Mouse (Mus musculus) midbrain, embryonic 12.5 days (tissue): ENCODE measurements around the gene Myrfl. TPM values are rescaled to one million over a fixed set of nuclear protein-coding genes. Genes with fewer than 3 reads are reported as not detected.

Source experiments
- ATAC-seq: fragments of 200-750 bp; cut with Nextera tagmentation; 2 replicates; pipeline ENCODE4 v1.8.0; 2017; ENCODE audit warnings: low read depth, moderate TSS enrichment, moderate library complexity; ENCODE audit not compliant: low FRiP score
- H3K27ac ChIP-seq: fragments of 300-500 bp; sonication (generic); replicated peaks from 2 replicates; pipeline ENCODE4 v1.5.1; 2016; ENCODE audit warnings: mild to moderate bottlenecking
- H3K27me3 ChIP-seq: fragments of 300-500 bp; sonication (generic); 2 replicates; pipeline ENCODE4 v1.6.1; 2016; ENCODE audit warnings: mild to moderate bottlenecking
- H3K36me3 ChIP-seq: fragments of 300-500 bp; sonication (generic); 2 replicates; pipeline ENCODE4 v1.6.1; 2016
- H3K4me1 ChIP-seq: fragments of 300-500 bp; sonication (generic); 2 replicates; pipeline ENCODE4 v1.6.1; 2016
- H3K4me2 ChIP-seq: fragments of 300-500 bp; sonication (generic); replicated peaks from 2 replicates; pipeline ENCODE4 v1.6.1; 2016; ENCODE audit warnings: mild to moderate bottlenecking, moderate library complexity
- H3K4me3 ChIP-seq: fragments of 300-500 bp; sonication (generic); 2 replicates; pipeline ENCODE4 v1.5.1; 2016; ENCODE audit warnings: mild to moderate bottlenecking
- H3K9ac ChIP-seq: fragments of 300-500 bp; sonication (generic); replicated peaks from 2 replicates; pipeline ENCODE4 v1.6.1; 2016; ENCODE audit warnings: mild to moderate bottlenecking, moderate library complexity
- H3K9me3 ChIP-seq: fragments of 300-500 bp; sonication (generic); 2 replicates; pipeline ENCODE4 v1.6.1; 2016; ENCODE audit warnings: mild to moderate bottlenecking
- WGBS: fragments of 180-500 bp; shearing (Covaris S2); methylation state at CpG from one replicate; pipeline ENCODE4 v1.1.7; 2016; 5-methylcytosine and 5-hydroxymethylcytosine counted together
- polyA plus RNA-seq: library from polyadenylated mRNA; unstranded; fragments of >200 nt; fragmentation: Nextera tagmentation; extraction: Ambion mirVana; gene quantifications from 2 replicates; pipeline ENCODE4 v1.2.1, GENCODE M21; 2016

Myrfl gene
- polyA plus RNA-seq, 1 experiment from 2014 or later: 0.09 TPM

DNA sequence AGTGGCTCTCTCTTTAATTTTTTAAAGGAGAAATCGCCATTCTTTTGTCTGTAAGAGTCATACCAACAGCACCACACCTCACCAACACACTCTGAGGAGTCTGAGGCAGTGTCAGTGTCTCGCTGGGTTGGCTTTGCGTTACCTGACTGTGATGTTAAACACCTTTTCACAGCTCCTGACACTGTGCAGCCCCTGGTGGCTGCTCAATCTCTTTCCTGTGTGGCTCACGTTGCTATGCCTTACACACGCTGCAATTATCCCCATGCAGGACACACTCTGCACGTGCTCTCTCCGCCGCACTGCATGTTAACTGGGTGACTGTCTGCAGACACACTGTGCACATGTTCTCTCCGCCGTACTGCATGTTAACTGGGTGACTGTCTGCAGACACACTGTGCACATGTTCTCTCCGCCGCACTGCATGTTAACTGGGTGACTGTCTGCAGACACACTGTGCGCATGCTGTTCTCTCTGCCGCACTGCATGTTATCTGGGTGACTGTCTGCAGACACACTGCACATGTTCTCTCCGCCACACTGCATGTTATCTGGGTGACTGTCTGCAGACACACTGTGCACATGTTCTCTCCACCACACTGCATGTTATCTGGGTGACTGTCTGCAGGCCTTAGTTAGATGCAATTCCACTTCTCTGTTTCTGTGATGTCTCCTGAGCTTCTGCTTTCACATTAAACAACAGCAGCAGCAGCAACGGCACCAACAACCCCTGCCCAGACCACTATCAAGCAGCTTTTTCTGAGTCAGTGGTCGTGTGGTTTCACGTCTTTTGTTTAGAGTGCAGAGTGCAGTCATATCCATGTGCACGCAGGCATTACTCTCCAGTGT is 27.2 kb upstream of the Myrfl start:
- WGBS: 93% methylated on average over 19 of the region's 19 CpGs

DNA sequence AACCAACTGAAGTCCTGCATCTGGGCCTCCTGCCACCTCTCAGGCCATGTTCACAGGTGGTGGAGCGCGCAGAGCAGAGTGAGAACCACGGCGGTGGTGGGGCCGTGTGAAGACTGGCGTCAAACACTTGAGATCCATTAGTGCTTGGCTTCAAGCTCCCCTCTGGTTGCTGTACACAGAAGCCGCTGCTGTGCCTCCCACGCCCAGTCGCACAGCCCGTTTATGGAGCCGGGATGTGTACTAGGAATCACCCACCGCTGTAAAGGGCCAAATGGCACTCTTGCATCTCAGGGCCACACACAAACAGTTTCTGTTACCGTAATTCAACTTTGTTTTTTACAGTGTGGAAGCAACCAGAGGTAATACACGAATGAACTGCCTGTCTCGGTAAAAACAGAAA is 25.4 kb upstream of the Myrfl start:
- Histone ChIP-seq H3K4me1 (no peaks in the 10 kb centered on the region), H3K36me3 (peaks cover 53% of the 10 kb centered on the region), H3K4me3 (no peak overlapping the region), H3K4me2 (no peak overlapping the region), H3K9ac (no peak overlapping the region), H3K27ac (no peak overlapping the region), H3K27me3 (no peaks in the 10 kb centered on the region), H3K9me3 (no peaks in the 10 kb centered on the region)
- ATAC-seq: no peak
- WGBS: 94% methylated on average over 15 of the region's 15 CpGs

More for the DNA sequence above, 27.2 kb upstream of the Myrfl start:
- no peak overlapping the region for H3K4me3 ChIP-seq
- H3K4me1 ChIP-seq: no peaks in the 10 kb centered on the region
- H3K27me3 ChIP-seq: no peaks in the 10 kb centered on the region
- no peak overlapping the region for H3K9ac ChIP-seq
- no peak overlapping the region for H3K4me2 ChIP-seq
- no peak for ATAC-seq
- peaks cover 52% of the 10 kb centered on the region for H3K36me3 ChIP-seq
- no peak overlapping the region for H3K27ac ChIP-seq
- no peaks in the 10 kb centered on the region for H3K9me3 ChIP-seq

GRCm38 (mm10) chr10:116921416-116921815 is 24.7 kb upstream of the Myrfl start:
- no peak for ATAC-seq
- WGBS: 89% methylated on average over 15 of the region's 15 CpGs
- Histone ChIP-seq H3K9ac (no peak overlapping the region), H3K27me3 (no peaks in the 10 kb centered on the region), H3K36me3 (peaks cover 46% of the 10 kb centered on the region), H3K27ac (no peak overlapping the region), H3K9me3 (no peaks in the 10 kb centered on the region), H3K4me2 (no peak overlapping the region), H3K4me3 (no peak overlapping the region), H3K4me1 (no peaks in the 10 kb centered on the region)

GRCm38 (mm10) chr10:116920641-116921040 is 23.9 kb upstream of the Myrfl start:
- Histone ChIP-seq H3K27me3 (no peaks in the 10 kb centered on the region), H3K4me3 (no peak overlapping the region), H3K27ac (no peak overlapping the region), H3K4me1 (no peaks in the 10 kb centered on the region), H3K36me3 (peaks cover 40% of the 10 kb centered on the region), H3K9me3 (no peaks in the 10 kb centered on the region), H3K4me2 (no peak overlapping the region), H3K9ac (no peak overlapping the region)
- ATAC-seq: no peak
- 97% methylated on average over 8 of the region's 8 CpGs for WGBS

- Histone ChIP-seq H3K36me3 (peaks cover 36% of the 10 kb centered on the region), H3K4me2 (no peak overlapping the region), H3K4me3 (no peak overlapping the region), H3K27ac (no peak overlapping the region), H3K9me3 (no peaks in the 10 kb centered on the region), H3K4me1 (no peaks in the 10 kb centered on the region), H3K27me3 (no peaks in the 10 kb centered on the region), H3K9ac (no peak overlapping the region)
- 92% methylated on average over 25 of the region's 25 CpGs for WGBS
- no peak for ATAC-seq
Observed at GRCm38 (mm10) chr10:116919368-116920317, 22.9 kb upstream of the Myrfl start.

- no peak for ATAC-seq
- H3K4me2 ChIP-seq: no peak overlapping the region
- H3K36me3 ChIP-seq: peaks cover 34% of the 10 kb centered on the region
- no peaks in the 10 kb centered on the region for H3K9me3 ChIP-seq
- no peak overlapping the region for H3K9ac ChIP-seq
- no peaks in the 10 kb centered on the region for H3K4me1 ChIP-seq
- H3K27ac ChIP-seq: no peak overlapping the region
- 78% methylated on average over 8 of the region's 8 CpGs for WGBS
- no peak overlapping the region for H3K4me3 ChIP-seq
- no peaks in the 10 kb centered on the region for H3K27me3 ChIP-seq
Observed at GRCm38 (mm10) chr10:116916581-116916980, 19.9 kb upstream of the Myrfl start.

GRCm38 (mm10) chr10:116915286-116915685 is 18.6 kb upstream of the Myrfl start:
- Histone ChIP-seq H3K4me3 (no peak overlapping the region), H3K4me2 (no peak overlapping the region), H3K27me3 (no peaks in the 10 kb centered on the region), H3K9ac (no peak overlapping the region), H3K4me1 (no peaks in the 10 kb centered on the region), H3K9me3 (no peaks in the 10 kb centered on the region), H3K36me3 (peaks cover 43% of the 10 kb centered on the region), H3K27ac (no peak overlapping the region)
- 91% methylated on average over 8 of the region's 8 CpGs for WGBS
- no peak for ATAC-seq

DNA sequence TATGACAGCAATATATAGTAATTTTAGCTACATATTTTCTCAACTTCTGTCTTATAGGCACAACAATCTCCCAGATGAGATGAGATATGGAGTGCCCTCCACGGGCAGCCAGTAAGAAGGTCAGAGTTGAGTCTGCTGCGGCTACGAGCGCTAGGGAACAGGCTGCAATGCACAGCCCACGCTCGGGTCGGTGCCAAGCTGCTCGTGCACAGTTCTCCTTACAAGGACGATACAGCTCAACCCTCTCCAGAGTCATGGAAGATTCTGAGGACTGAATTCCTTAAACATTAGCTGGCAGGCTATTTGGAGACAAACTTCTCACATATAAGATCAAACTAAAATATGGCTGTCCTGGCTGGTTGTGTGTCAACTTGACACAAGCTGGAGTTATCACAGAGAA is 17.9 kb upstream of the Myrfl start:
- H3K27ac ChIP-seq: no peak overlapping the region
- H3K4me2 ChIP-seq: no peak overlapping the region
- no peak overlapping the region for H3K9ac ChIP-seq
- H3K4me3 ChIP-seq: no peak overlapping the region
- peaks cover 48% of the 10 kb centered on the region for H3K36me3 ChIP-seq
- H3K4me1 ChIP-seq: no peaks in the 10 kb centered on the region
- H3K27me3 ChIP-seq: no peaks in the 10 kb centered on the region
- no peak for ATAC-seq
- no peaks in the 10 kb centered on the region for H3K9me3 ChIP-seq
- 89% methylated on average over 9 of the region's 9 CpGs for whole genome bisulfite sequencing

DNA sequence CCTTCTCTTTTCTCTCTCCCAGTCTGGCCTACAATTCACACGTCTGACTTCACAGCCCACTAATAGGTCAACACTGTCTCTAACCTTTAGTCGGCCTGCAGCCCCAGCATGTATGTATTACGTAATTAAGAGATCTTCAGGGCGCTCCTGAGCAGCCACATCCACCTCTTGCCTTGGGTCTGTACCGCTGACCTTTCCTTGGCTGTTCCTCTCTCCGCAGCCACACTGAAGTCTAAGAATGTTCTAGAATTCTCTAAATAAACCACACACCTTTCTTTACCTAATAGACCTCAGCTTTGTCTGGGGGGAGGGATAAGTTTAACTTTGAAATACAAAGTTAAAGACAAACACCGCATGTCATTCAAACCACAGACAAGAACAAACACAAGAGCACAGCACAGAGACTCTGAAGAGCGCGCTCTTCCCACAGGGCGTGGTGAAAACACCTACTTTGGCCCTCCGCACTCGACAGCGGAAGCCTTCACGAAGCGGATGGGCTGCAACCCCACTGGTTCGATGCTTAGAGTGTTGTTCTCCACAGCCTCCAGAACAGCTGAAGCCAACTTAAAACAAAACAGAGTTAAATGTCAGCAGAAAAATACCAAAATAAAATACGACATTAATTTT is 17.0 kb upstream of the Myrfl start:
- H3K36me3 ChIP-seq: peaks cover 51% of the 10 kb centered on the region
- H3K27me3 ChIP-seq: no peaks in the 10 kb centered on the region
- 93% methylated on average over 17 of the region's 17 CpGs for WGBS

DNA sequence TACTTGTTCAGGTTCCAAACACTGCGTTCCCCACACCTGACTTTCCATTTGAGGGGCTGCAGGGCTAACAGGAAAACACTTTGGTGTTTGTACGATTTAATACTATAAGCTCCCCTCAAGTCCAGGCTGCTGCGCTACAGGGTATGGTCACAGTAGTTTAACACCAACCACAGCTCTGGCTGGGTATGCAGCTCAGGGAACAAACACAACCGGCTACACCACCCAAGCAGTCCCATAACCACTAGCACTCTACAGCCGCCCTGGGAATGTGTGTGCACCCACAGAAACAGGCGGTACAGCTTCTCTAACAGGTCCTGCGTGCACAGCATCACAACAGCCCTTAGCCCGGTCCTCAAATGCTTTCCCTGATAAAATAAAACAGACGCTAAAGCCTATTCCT is 16.1 kb upstream of the Myrfl start:
- Histone ChIP-seq H3K27me3 (no peaks in the 10 kb centered on the region), H3K4me2 (no peak overlapping the region), H3K36me3 (peaks cover 55% of the 10 kb centered on the region), H3K4me1 (no peaks in the 10 kb centered on the region), H3K4me3 (no peak overlapping the region), H3K9ac (no peak overlapping the region), H3K27ac (no peak overlapping the region), H3K9me3 (no peaks in the 10 kb centered on the region)
- 93% methylated on average over 9 of the region's 9 CpGs for WGBS
- ATAC-seq: no peak

More for the DNA sequence above, 17.0 kb upstream of the Myrfl start:
- no peaks in the 10 kb centered on the region for H3K9me3 ChIP-seq
- H3K9ac ChIP-seq: no peak overlapping the region
- no peak overlapping the region for H3K4me3 ChIP-seq
- ATAC-seq: no peak
- H3K4me1 ChIP-seq: no peaks in the 10 kb centered on the region
- H3K4me2 ChIP-seq: no peak overlapping the region
- no peak overlapping the region for H3K27ac ChIP-seq

GRCm38 (mm10) chr10:116908901-116909642 is 12.4 kb upstream of the Myrfl start:
- ATAC-seq: no peak
- peaks cover 76% of the 10 kb centered on the region for H3K36me3 ChIP-seq
- H3K4me3 ChIP-seq: no peak overlapping the region

More at GRCm38 (mm10) chr10:116908901-116909642, 12.4 kb upstream of the Myrfl start:
- H3K27me3 ChIP-seq: no peaks in the 10 kb centered on the region
- H3K27ac ChIP-seq: no peak overlapping the region; the same call in 1 of the 2 replicates
- no peaks in the 10 kb centered on the region for H3K9me3 ChIP-seq
- H3K4me1 ChIP-seq: no peaks in the 10 kb centered on the region
- H3K4me2 ChIP-seq: no peak overlapping the region
- WGBS: 82% methylated on average over 15 of the region's 15 CpGs
- H3K9ac ChIP-seq: no peak overlapping the region
